Mouse (Mus musculus): ENCODE measurements around the gene Myt1. TPM values are rescaled to one million over a fixed set of nuclear protein-coding genes. Genes with fewer than 3 reads are reported as not detected.

The Myt1 gene
- total RNA-seq (2023), result not detected

GRCm38 (mm10) chr2:181763006-181763830 lies at the start of gene Myt1:
Myt1 (plus strand) TSS chr2:181763332.

GRCm38 (mm10) chr2:181714903-181715326 lies 48.2 kb upstream of the Myt1 start, which contains the start of gene Oprl1:
Oprl1 (plus strand) TSS chr2:181715016.

GRCm38 (mm10) chr2:181837372-181838292 lies 74.5 kb downstream of the Myt1 start, which contains the start of gene Pcmtd2:
Pcmtd2 (plus strand) TSS chr2:181837854.

GRCm38 (mm10) chr2:181863791-181864535 lies 100.8 kb downstream of the Myt1 start, which contains the start of gene Polr3k:
Polr3k (plus strand) TSS chr2:181864337.

Other genes starting within 250 kb of the Myt1 start
- 100 to 1,000 TPM; 109 to 117 TPM for gene Dnajc5, start 242.8 kb upstream of the Myt1 start, total RNA-seq (2023)
- 100 to 1,000 TPM in 1 of 2 experiments, 10 to 100 TPM in 1; 97.4 to 125 TPM for gene Uckl1, start 178.4 kb upstream of the Myt1 start, total RNA-seq (2023)
- 10 to 100 TPM; 35.1 to 37.0 TPM for gene Prpf6, start 171.5 kb upstream of the Myt1 start, total RNA-seq (2023)
- gene Zfp512b, start 170.5 kb upstream of the Myt1 start, total RNA-seq (2023), result 10 to 100 TPM; 10.1 to 15.1 TPM
- 10 to 100 TPM in 1 of 2 experiments, 1 to 10 TPM in 1; 8.4 to 10.1 TPM for gene Samd10, start 164.1 kb upstream of the Myt1 start, total RNA-seq (2023)
- not detected for gene Gm29797, start 106.3 kb upstream of the Myt1 start, total RNA-seq (2023)
- gene Sox18, start 91.7 kb upstream of the Myt1 start, total RNA-seq (2023), result under 1 TPM in 1 of 2 experiments, not detected in 1; 0.42 TPM
- 10 to 100 TPM in 1 of 2 experiments, 1 to 10 TPM in 1; 7.9 to 12.8 TPM for gene Tcea2, start 83.0 kb upstream of the Myt1 start, total RNA-seq (2023)
- gene Rgs19, start 69.4 kb upstream of the Myt1 start, total RNA-seq (2023), result 100 to 1,000 TPM; 273 to 360 TPM
- gene Lkaaear1, start 64.9 kb upstream of the Myt1 start, total RNA-seq (2023), result not detected
- gene Oprl1, start 48.3 kb upstream of the Myt1 start, total RNA-seq (2023), result under 1 TPM; 0.18 to 0.35 TPM
- gene Pcmtd2, start 74.5 kb downstream of the Myt1 start, total RNA-seq (2023), result 10 to 100 TPM; 23.3 to 26.9 TPM
- 10 to 100 TPM in 1 of 2 experiments, 1 to 10 TPM in 1; 8.0 to 10.1 TPM for gene Polr3k, start 101.0 kb downstream of the Myt1 start, total RNA-seq (2023)
- gene Gm14496, start 227.8 kb downstream of the Myt1 start, total RNA-seq (2023), result not detected